Mouse (Mus musculus) stomach, postnatal 0 days (tissue): ENCODE measurements at regions not wholly inside any gene's neighbourhood (a gene's known extent, or its start where the extent isn't known, plus 50 kb on each side); places are given as distances from the start of the nearest gene placed in this dataset.

Experiments used
- CTCF ChIP-seq: IDR thresholded peaks from 2 replicates; pipeline ENCODE4 v1.5.1; 2016; ENCODE audit warnings: antibody characterized with exemption, low read depth, mild to moderate bottlenecking, moderate library complexity
- EP300 ChIP-seq: optimal IDR thresholded peaks from 2 replicates; pipeline ENCODE3; 2016; ENCODE audit warnings: antibody characterized with exemption

DNA sequence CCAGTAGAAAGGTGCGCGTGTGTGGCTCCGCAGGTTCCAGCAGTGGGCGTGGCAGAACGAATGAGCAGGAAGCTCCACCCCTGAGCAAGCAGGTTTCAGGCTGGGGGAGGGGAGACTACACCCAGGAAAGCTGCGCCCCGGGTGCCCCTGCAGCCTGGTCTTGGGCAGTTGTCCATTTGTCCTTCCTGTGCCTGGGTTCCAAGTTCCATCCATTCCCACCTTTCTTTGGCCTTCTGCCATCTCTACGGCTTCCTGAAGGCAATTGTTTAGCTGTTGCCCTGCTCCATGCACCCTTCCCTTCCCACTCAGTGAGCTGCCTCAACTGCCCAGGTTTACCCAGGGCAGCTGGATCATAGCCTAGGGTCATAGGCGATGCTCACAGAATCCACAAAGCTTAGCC lies 70.9 kb upstream of the Mrps22 start:
- TF ChIP-seq CTCF = no peak
- TF ChIP-seq EP300 = no peak
